Mouse (Mus musculus): ENCODE results near the gene Mybbp1a. TPM values are rescaled to one million over a fixed set of nuclear protein-coding genes. Genes with fewer than 3 reads are reported as not detected.

Gene Mybbp1a
- polyA plus RNA-seq, 1 experiment: 4.1 TPM

GRCm38 (mm10) chr11:72497367-72497766, 56.2 kb downstream of the Mybbp1a start:
- Histone ChIP-seq H3K4me1 (ENCODE audit: control insufficient read depth) (no peaks in the 10 kb centered on the region), H3K9me3 (ENCODE audit: control insufficient read depth, low read length) (no peaks in the 10 kb centered on the region), H3K36me3 (ENCODE audit: control insufficient read depth) (no peaks in the 10 kb centered on the region), H3K27me3 (ENCODE audit: control insufficient read depth) (no peaks in the 10 kb centered on the region; the same call in 1 of the 2 replicates), H3K4me3 (replicated peaks) (no peak overlapping the region)
- TF ChIP-seq TAL1 (IDR thresholded peaks at IDR 0.05; ENCODE audit: low read length) (no peak), GATA1 (IDR thresholded peaks at IDR 0.05; ENCODE audit: low read length) (no peak)

DNA sequence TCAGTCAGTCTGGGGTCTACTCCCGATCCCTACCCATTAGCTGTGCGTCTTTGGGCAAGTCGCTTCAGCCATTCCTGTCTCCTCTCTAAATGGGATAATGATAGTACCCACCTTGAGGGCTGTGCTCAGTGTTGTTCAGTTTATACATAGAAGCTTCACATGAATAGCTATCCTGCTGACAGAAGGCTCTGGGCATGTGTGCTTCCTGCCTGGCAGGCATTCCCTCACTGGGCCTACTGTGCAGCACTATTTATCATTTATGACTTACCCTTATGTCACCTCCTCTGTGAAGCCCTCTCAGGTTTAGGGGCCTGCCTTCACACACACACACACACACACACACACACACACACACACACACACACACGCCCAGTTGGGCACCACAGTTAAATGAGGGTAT, 59.0 kb downstream of the Mybbp1a start:
- Histone ChIP-seq H3K4me3 (replicated peaks) (no peak overlapping the region), H3K27me3 (ENCODE audit: control insufficient read depth) (no peaks in the 10 kb centered on the region; the same call in 1 of the 2 replicates), H3K4me1 (ENCODE audit: control insufficient read depth) (no peaks in the 10 kb centered on the region), H3K9me3 (ENCODE audit: control insufficient read depth, low read length) (no peaks in the 10 kb centered on the region), H3K36me3 (ENCODE audit: control insufficient read depth) (no peaks in the 10 kb centered on the region)
- no peak for TF ChIP-seq GATA1 (IDR thresholded peaks at IDR 0.05; ENCODE audit: low read length)
- TF ChIP-seq TAL1 (IDR thresholded peaks at IDR 0.05; ENCODE audit: low read length): no peak

Other genes starting within 250 kb of the Mybbp1a start
- 0.02 and 0.03 TPM in 2 replicates for gene Gm43951, start 234.5 kb upstream of the Mybbp1a start, polyA plus RNA-seq (2012)
- gene 4933427D14Rik, start 233.9 kb upstream of the Mybbp1a start, polyA plus RNA-seq (2012): 0.05 and 0.09 TPM in 2 replicates
- 2.1 and 3.2 TPM in 2 replicates for gene Txndc17, start 233.8 kb upstream of the Mybbp1a start, polyA plus RNA-seq (2012)
- gene Med31, start 225.8 kb upstream of the Mybbp1a start, polyA plus RNA-seq (2012): 0.09 and 0.14 TPM in 2 replicates
- gene Slc13a5, start 174.1 kb upstream of the Mybbp1a start, polyA plus RNA-seq (2012): not detected in 2 replicates
- not detected in 2 replicates for gene Xaf1, start 139.7 kb upstream of the Mybbp1a start, polyA plus RNA-seq (2012)
- gene Fbxo39, start 126.9 kb upstream of the Mybbp1a start, polyA plus RNA-seq (2012): not detected in 2 replicates
- not detected in 2 replicates for gene Tekt1, start 78.9 kb upstream of the Mybbp1a start, polyA plus RNA-seq (2012)
- 0.01 TPM in 1 of 2 replicates, not detected in the other for gene Smtnl2, start 29.6 kb upstream of the Mybbp1a start, polyA plus RNA-seq (2012)
- gene Ggt6, start 5.8 kb upstream of the Mybbp1a start, polyA plus RNA-seq (2012): not detected in 2 replicates
- 0.10 and 0.16 TPM in 2 replicates for gene Spns2, start 48.5 kb downstream of the Mybbp1a start, polyA plus RNA-seq (2012)
- 0.07 and 0.14 TPM in 2 replicates for gene Spns3, start 109.2 kb downstream of the Mybbp1a start, polyA plus RNA-seq (2012)
- 1.4 and 1.5 TPM in 2 replicates for gene Ube2g1, start 165.9 kb downstream of the Mybbp1a start, polyA plus RNA-seq (2012)
- gene Ankfy1, start 248.7 kb downstream of the Mybbp1a start, polyA plus RNA-seq (2012): 0.30 and 0.51 TPM in 2 replicates

Measured in erythroblast, embryonic 14.5 days (primary cell).